Mouse (Mus musculus) C2C12 (cell line): ENCODE data around the gene Hsd17b2. TPM values are rescaled to one million over a fixed set of nuclear protein-coding genes. Genes with fewer than 3 reads are reported as not detected.

Experiments
- H3K27me3 ChIP-seq: one replicate; pipeline ENCODE4 v1.6.1; 2011; ENCODE audit not compliant: control insufficient read depth, insufficient read depth, insufficient read length
- H3K36me3 ChIP-seq: one replicate; pipeline ENCODE4 v1.6.1; 2011; ENCODE audit not compliant: control insufficient read depth, insufficient read depth
- H3K4me3 ChIP-seq: one replicate; pipeline ENCODE4 v1.5.1; 2011; ENCODE audit warnings: mild to moderate bottlenecking, control low read depth; ENCODE audit not compliant: poor library complexity, insufficient read depth, severe bottlenecking
- H3K79me2 ChIP-seq: one replicate; pipeline ENCODE4 v1.6.1; 2011; ENCODE audit not compliant: control insufficient read depth, insufficient read depth
- H3K79me3 ChIP-seq: one replicate; pipeline ENCODE4 v1.6.1; 2011; ENCODE audit warnings: low read depth, control low read depth
- H3ac ChIP-seq: one replicate; pipeline ENCODE3; 2011; ENCODE audit warnings: low read depth; ENCODE audit not compliant: control insufficient read depth, insufficient read length
- CEBPB ChIP-seq: IDR thresholded peaks from one replicate; pipeline ENCODE4 v1.6.1; 2011; ENCODE audit warnings: low read depth, mild to moderate bottlenecking, control low read depth, moderate library complexity
- CTCF ChIP-seq: IDR thresholded peaks from one replicate; pipeline ENCODE4 v1.5.1; 2011; ENCODE audit not compliant: control insufficient read depth, insufficient read depth, insufficient read length
- FOSL1 ChIP-seq: IDR thresholded peaks from one replicate; pipeline ENCODE4 v1.8.0; 2011; ENCODE audit warnings: mild to moderate bottlenecking, low read length; ENCODE audit not compliant: poor library complexity, insufficient read depth, severe bottlenecking
- MAX ChIP-seq: IDR thresholded peaks from one replicate; pipeline ENCODE4 v1.6.1; 2011; ENCODE audit warnings: mild to moderate bottlenecking, control low read depth
- MYOD1 ChIP-seq: IDR thresholded peaks from one replicate; pipeline ENCODE4 v1.6.1; 2011; ENCODE audit warnings: low read depth; ENCODE audit not compliant: control insufficient read depth, insufficient read length
- MYOG ChIP-seq: IDR thresholded peaks from one replicate; pipeline ENCODE4 v1.6.1; 2011; ENCODE audit not compliant: control insufficient read depth, insufficient read length; ENCODE audit errors: extremely low read depth
- USF1 ChIP-seq: IDR thresholded peaks from one replicate; pipeline ENCODE4 v1.6.1; 2011; ENCODE audit warnings: low read depth, mild to moderate bottlenecking, control low read depth, moderate library complexity
- polyA plus RNA-seq: library from polyadenylated mRNA; unstranded; fragments of >200 nt; fragmentation: generic; extraction: Trizol; gene quantifications from one replicate; pipeline ENCODE4 v1.2.1, GENCODE M21; 2012; ENCODE audit warnings: missing spikeins

Hsd17b2 gene
- polyA plus RNA-seq, 1 experiment, result not detected

GRCm38 (mm10) chr8:117786428-117786827 lies 84.7 kb downstream of the Hsd17b2 start:
- H3K4me3 ChIP-seq, result no peak overlapping the region
- TF ChIP-seq CEBPB (no peak), MYOD1 (no peak), CTCF (no peak), USF1 (no peak), MAX (no peak), FOSL1 (no peak), MYOG (no peak)
- no peaks in the 10 kb centered on the region for H3K79me2 ChIP-seq
- H3K79me3 ChIP-seq, result no peaks in the 10 kb centered on the region
- peaks cover 22% of the 10 kb centered on the region for H3K36me3 ChIP-seq
- no peak overlapping the region for H3ac ChIP-seq
- H3K27me3 ChIP-seq, result peaks cover 7% of the 10 kb centered on the region

GRCm38 (mm10) chr8:117792616-117793144 lies 91.0 kb downstream of the Hsd17b2 start:
- H3K4me3 ChIP-seq, result no peak overlapping the region
- H3K36me3 ChIP-seq, result peaks cover 66% of the 10 kb centered on the region
- H3K79me2 ChIP-seq, result peaks cover 11% of the 10 kb centered on the region
- peaks cover 5% of the 10 kb centered on the region for H3K79me3 ChIP-seq
- H3K27me3 ChIP-seq, result no peaks in the 10 kb centered on the region
- no peak overlapping the region for H3ac ChIP-seq
- TF ChIP-seq CTCF (no peak), USF1 (no peak), MYOG (no peak), MAX (no peak), MYOD1 (no peak), FOSL1 (no peak), CEBPB (no peak)

GRCm38 (mm10) chr8:117794581-117794980 lies 92.9 kb downstream of the Hsd17b2 start:
- TF ChIP-seq MYOG (no peak), CTCF (no peak), CEBPB (no peak), MAX (no peak), USF1 (no peak), FOSL1 (no peak), MYOD1 (no peak)
- peaks cover 12% of the 10 kb centered on the region for H3K79me3 ChIP-seq
- no peaks in the 10 kb centered on the region for H3K27me3 ChIP-seq
- peaks cover 19% of the 10 kb centered on the region for H3K79me2 ChIP-seq
- H3ac ChIP-seq, result no peak overlapping the region
- no peak overlapping the region for H3K4me3 ChIP-seq
- peaks cover 69% of the 10 kb centered on the region for H3K36me3 ChIP-seq

GRCm38 (mm10) chr8:117796464-117796863 lies 94.8 kb downstream of the Hsd17b2 start:
- TF ChIP-seq CEBPB (no peak), CTCF (no peak), MAX (no peak), USF1 (no peak), MYOG (no peak), FOSL1 (no peak)
- H3K36me3 ChIP-seq, result peaks cover 50% of the 10 kb centered on the region
- H3K27me3 ChIP-seq, result no peaks in the 10 kb centered on the region
- H3K79me3 ChIP-seq, result peaks cover 30% of the 10 kb centered on the region
- H3ac ChIP-seq, result no peak overlapping the region
- H3K4me3 ChIP-seq, result no peak overlapping the region
- H3K79me2 ChIP-seq, result peaks cover 38% of the 10 kb centered on the region

- H3K27me3 ChIP-seq, result no peaks in the 10 kb centered on the region
- peaks cover 41% of the 10 kb centered on the region for H3K79me2 ChIP-seq
- H3K36me3 ChIP-seq, result peaks cover 36% of the 10 kb centered on the region
- H3K79me3 ChIP-seq, result peaks cover 31% of the 10 kb centered on the region
- H3K4me3 ChIP-seq, result no peak overlapping the region
- H3ac ChIP-seq, result no peak overlapping the region
- TF ChIP-seq CTCF, result no peak
Observed at GRCm38 (mm10) chr8:117798066-117798465, 96.4 kb downstream of the Hsd17b2 start.

- peaks cover 27% of the 10 kb centered on the region for H3K79me3 ChIP-seq
- TF ChIP-seq FOSL1 (no peak), CTCF (no peak), CEBPB (no peak), USF1 (no peak), MYOG (no peak), MYOD1 (no peak), MAX (no peak)
- peaks cover 2% of the 10 kb centered on the region for H3K27me3 ChIP-seq
- H3ac ChIP-seq, result peak within 1 kb of the TSS; percentile 92
- H3K79me2 ChIP-seq, result peaks cover 30% of the 10 kb centered on the region
- peaks cover 13% of the 10 kb centered on the region for H3K36me3 ChIP-seq
- peak within 1 kb of the TSS; percentile 90 for H3K4me3 ChIP-seq
Observed at GRCm38 (mm10) chr8:117801443-117802298, 100.0 kb downstream of the Hsd17b2 start, which contains the start of gene Mphosph6. Gene Mphosph6, minus strand, starts transcription at chr8:117801943.
